Mouse (Mus musculus) heart, embryonic 11.5 days (tissue): ENCODE results near the gene Galnt9. TPM values are rescaled to one million over a fixed set of nuclear protein-coding genes. Genes with fewer than 3 reads are reported as not detected.

Experiments
- ATAC-seq: fragments of 200-750 bp; cut with Nextera tagmentation; replicated peaks from 2 replicates; pipeline ENCODE4 v1.8.0; 2017; ENCODE audit warnings: moderate library complexity; ENCODE audit not compliant: insufficient number of reproducible peaks, low FRiP score, low TSS enrichment
- H3K27ac ChIP-seq: fragments of 300-500 bp; sonication (generic); 2 replicates; pipeline ENCODE4 v1.5.1; 2014; ENCODE audit warnings: mild to moderate bottlenecking, low read depth, low read length
- H3K27me3 ChIP-seq: fragments of 300-500 bp; sonication (generic); 2 replicates; pipeline ENCODE4 v1.6.1; 2014; ENCODE audit warnings: mild to moderate bottlenecking, low read length, mixed read lengths; ENCODE audit not compliant: control insufficient read depth, insufficient read depth
- H3K36me3 ChIP-seq: fragments of 300-500 bp; sonication (generic); 2 replicates; pipeline ENCODE4 v1.6.1; 2014; ENCODE audit warnings: mild to moderate bottlenecking, low read length, moderate library complexity, mixed read lengths; ENCODE audit not compliant: control insufficient read depth, insufficient read depth
- H3K4me1 ChIP-seq: fragments of 300-500 bp; sonication (generic); 2 replicates; pipeline ENCODE4 v1.6.1; 2014; ENCODE audit warnings: low read length; ENCODE audit not compliant: control insufficient read depth, insufficient read depth
- H3K4me2 ChIP-seq: fragments of 300-500 bp; sonication (generic); 2 replicates; pipeline ENCODE4 v1.6.1; 2014; ENCODE audit warnings: mild to moderate bottlenecking, moderate library complexity
- H3K4me3 ChIP-seq: fragments of 300-500 bp; sonication (generic); 2 replicates; pipeline ENCODE4 v1.5.1; 2014; ENCODE audit warnings: low read depth, low read length
- H3K9ac ChIP-seq: fragments of 300-500 bp; sonication (generic); 2 replicates; pipeline ENCODE4 v1.6.1; 2014; ENCODE audit warnings: mild to moderate bottlenecking, low read depth, low read length, moderate library complexity
- H3K9me3 ChIP-seq: fragments of 300-500 bp; sonication (generic); replicated peaks from 2 replicates; pipeline ENCODE4 v1.6.1; 2016; ENCODE audit warnings: low read length; ENCODE audit not compliant: control insufficient read depth
- WGBS: fragments of 180-500 bp; shearing (Covaris S2); extraction: QIAGEN DNeasy Blood & Tissue Kit; methylation state at CpG from one replicate; pipeline ENCODE4 v1.1.7; 2014; ENCODE audit not compliant: insufficient replicate concordance; 5-methylcytosine and 5-hydroxymethylcytosine counted together
- microRNA-seq: library from miRNA; unstranded; fragments of <30 nt; microRNA quantifications from one replicate; pipeline ENCODE4, GENCODE M21; 2016; ENCODE audit warnings: borderline number of aligned reads
- polyA plus RNA-seq: library from polyadenylated mRNA; unstranded; fragments of >200 nt; fragmentation: Nextera tagmentation; extraction: Ambion mirVana; gene quantifications from 2 replicates; pipeline ENCODE4 v1.2.1, GENCODE M21; 2014

The Galnt9 gene
- polyA plus RNA-seq, 1 experiment from 2014 or later, result not detected

GRCm38 (mm10) chr5:110664750-110665269 is 120.7 kb downstream of the Galnt9 start:
- Histone ChIP-seq H3K9me3 (no peaks in the 10 kb centered on the region), H3K27ac (no peak overlapping the region), H3K4me1 (no peaks in the 10 kb centered on the region), H3K9ac (no peak overlapping the region), H3K27me3 (no peaks in the 10 kb centered on the region), H3K4me3 (no peak overlapping the region), H3K36me3 (peaks cover 36% of the 10 kb centered on the region), H3K4me2 (no peak overlapping the region)
- ATAC-seq, result no peak
- WGBS, result 92% methylated on average over 2 of the region's 2 CpGs

GRCm38 (mm10) chr5:110665486-110666121 is 121.4 kb downstream of the Galnt9 start:
- WGBS, result 63% methylated on average over 6 of the region's 6 CpGs
- H3K4me2 ChIP-seq, result no peak overlapping the region
- peaks cover 36% of the 10 kb centered on the region for H3K36me3 ChIP-seq
- ATAC-seq, result no peak
- no peaks in the 10 kb centered on the region for H3K4me1 ChIP-seq
- no peak overlapping the region for H3K9ac ChIP-seq
- H3K27me3 ChIP-seq, result no peaks in the 10 kb centered on the region
- no peaks in the 10 kb centered on the region for H3K9me3 ChIP-seq
- no peak overlapping the region for H3K27ac ChIP-seq
- no peak overlapping the region for H3K4me3 ChIP-seq

Small RNA genes within 50 kb of the gene (microRNA-seq; reads per million reads assigned to microRNA genes)
- gene Mir7026, result 0.95 reads per million, percentile 12 among the genes with 10 or more reads in this experiment

Other genes with a start within 250 kb of the Galnt9 start
- 0.27 TPM in 1 of 2 replicates, not detected in the other for gene P2rx2, start 201.1 kb upstream of the Galnt9 start, polyA plus RNA-seq
- not detected in 2 replicates for gene Lrcol1, start 199.6 kb upstream of the Galnt9 start, polyA plus RNA-seq
- 8.1 and 10.2 TPM in 2 replicates for gene Fbrsl1, start 95.9 kb upstream of the Galnt9 start, polyA plus RNA-seq
- gene Noc4l, start 109.1 kb downstream of the Galnt9 start, polyA plus RNA-seq, result 35.8 and 41.7 TPM in 2 replicates
- 18.0 and 22.0 TPM in 2 replicates for gene Ddx51, start 109.1 kb downstream of the Galnt9 start, polyA plus RNA-seq
- 29.2 and 30.4 TPM in 2 replicates for gene Ep400, start 226.4 kb downstream of the Galnt9 start, polyA plus RNA-seq
- gene Pus1, start 236.3 kb downstream of the Galnt9 start, polyA plus RNA-seq, result 19.6 and 23.2 TPM in 2 replicates